Mouse (Mus musculus) heart, embryonic 13.5 days (tissue): Measurements from ENCODE around the gene Hint3. TPM values are rescaled to one million over a fixed set of nuclear protein-coding genes. Genes with fewer than 3 reads are reported as not detected.

Source experiments
- ATAC-seq: fragments of 200-750 bp; cut with Nextera tagmentation; 2 replicates; pipeline ENCODE4 v1.8.0; 2017; ENCODE audit warnings: moderate TSS enrichment; ENCODE audit not compliant: insufficient number of reproducible peaks, low FRiP score, low TSS enrichment; ENCODE audit errors: extremely low read depth
- H3K27ac ChIP-seq: fragments of 300-500 bp; sonication (generic); replicated peaks from 2 replicates; pipeline ENCODE4 v1.5.1; 2015; ENCODE audit warnings: moderate library complexity, mild to moderate bottlenecking, inconsistent platforms
- H3K27me3 ChIP-seq: fragments of 300-500 bp; sonication (generic); replicated peaks from 2 replicates; pipeline ENCODE4 v1.6.1; 2015; ENCODE audit warnings: mild to moderate bottlenecking, inconsistent platforms
- H3K36me3 ChIP-seq: fragments of 300-500 bp; sonication (generic); 2 replicates; pipeline ENCODE4 v1.6.1; 2015; ENCODE audit warnings: mild to moderate bottlenecking, inconsistent platforms
- H3K4me1 ChIP-seq: fragments of 300-500 bp; sonication (generic); 2 replicates; pipeline ENCODE4 v1.6.1; 2015; ENCODE audit warnings: inconsistent platforms
- H3K4me2 ChIP-seq: fragments of 300-500 bp; sonication (generic); 2 replicates; pipeline ENCODE4 v1.6.1; 2015; ENCODE audit warnings: inconsistent platforms, mild to moderate bottlenecking, moderate library complexity
- H3K4me3 ChIP-seq: fragments of 300-500 bp; sonication (generic); 2 replicates; pipeline ENCODE4 v1.5.1; 2015; ENCODE audit warnings: moderate library complexity, mild to moderate bottlenecking, inconsistent platforms
- H3K9ac ChIP-seq: fragments of 300-500 bp; sonication (generic); 2 replicates; pipeline ENCODE4 v1.6.1; 2015; ENCODE audit warnings: inconsistent platforms, mild to moderate bottlenecking, moderate library complexity
- H3K9me3 ChIP-seq: fragments of 300-500 bp; sonication (generic); 2 replicates; pipeline ENCODE4 v1.6.1; 2016; ENCODE audit warnings: inconsistent platforms
- WGBS: fragments of 180-500 bp; shearing (Covaris S2); methylation state at CpG from one replicate; pipeline ENCODE4 v1.1.7; 2015; ENCODE audit warnings: mixed read lengths; 5-methylcytosine and 5-hydroxymethylcytosine counted together
- polyA plus RNA-seq: library from polyadenylated mRNA; unstranded; fragments of >200 nt; fragmentation: Nextera tagmentation; extraction: Ambion mirVana; gene quantifications from 2 replicates; pipeline ENCODE4 v1.2.1, GENCODE M21; 2015

The Hint3 gene
- polyA plus RNA-seq, 1 experiment from 2014 or later: 25.2 TPM

DNA sequence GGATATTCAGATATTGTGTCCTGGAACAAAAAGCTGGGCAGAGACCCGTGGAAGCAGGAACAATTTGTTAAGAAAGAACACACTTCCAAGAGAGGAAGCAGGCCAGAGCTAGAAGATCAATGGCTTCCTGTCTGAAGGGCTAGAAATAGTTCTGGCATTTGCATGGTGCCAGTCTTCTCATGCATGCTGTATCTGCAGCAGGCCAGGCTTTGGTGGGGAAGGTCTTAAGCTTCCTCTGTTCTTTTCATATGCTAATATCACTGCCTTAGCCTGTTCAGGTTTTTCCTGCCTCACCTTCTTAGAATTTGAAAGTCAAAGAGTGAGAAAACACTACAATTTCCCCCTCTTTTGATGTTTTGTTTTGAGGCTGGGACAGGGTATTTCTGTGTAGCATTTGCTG, 1.9 kb downstream of the Hint3 start:
- Histone ChIP-seq H3K27me3 (no peaks in the 10 kb centered on the region), H3K4me3 (no peak overlapping the region), H3K27ac (no peak overlapping the region), H3K9ac (no peak overlapping the region), H3K9me3 (no peaks in the 10 kb centered on the region), H3K36me3 (no peaks in the 10 kb centered on the region), H3K4me2 (no peak overlapping the region), H3K4me1 (peaks cover 8% of the 10 kb centered on the region; the same call in 1 of the 2 replicates)
- ATAC-seq: no peak
- WGBS: 33% methylated on average over 1 of the region's 1 CpGs

DNA sequence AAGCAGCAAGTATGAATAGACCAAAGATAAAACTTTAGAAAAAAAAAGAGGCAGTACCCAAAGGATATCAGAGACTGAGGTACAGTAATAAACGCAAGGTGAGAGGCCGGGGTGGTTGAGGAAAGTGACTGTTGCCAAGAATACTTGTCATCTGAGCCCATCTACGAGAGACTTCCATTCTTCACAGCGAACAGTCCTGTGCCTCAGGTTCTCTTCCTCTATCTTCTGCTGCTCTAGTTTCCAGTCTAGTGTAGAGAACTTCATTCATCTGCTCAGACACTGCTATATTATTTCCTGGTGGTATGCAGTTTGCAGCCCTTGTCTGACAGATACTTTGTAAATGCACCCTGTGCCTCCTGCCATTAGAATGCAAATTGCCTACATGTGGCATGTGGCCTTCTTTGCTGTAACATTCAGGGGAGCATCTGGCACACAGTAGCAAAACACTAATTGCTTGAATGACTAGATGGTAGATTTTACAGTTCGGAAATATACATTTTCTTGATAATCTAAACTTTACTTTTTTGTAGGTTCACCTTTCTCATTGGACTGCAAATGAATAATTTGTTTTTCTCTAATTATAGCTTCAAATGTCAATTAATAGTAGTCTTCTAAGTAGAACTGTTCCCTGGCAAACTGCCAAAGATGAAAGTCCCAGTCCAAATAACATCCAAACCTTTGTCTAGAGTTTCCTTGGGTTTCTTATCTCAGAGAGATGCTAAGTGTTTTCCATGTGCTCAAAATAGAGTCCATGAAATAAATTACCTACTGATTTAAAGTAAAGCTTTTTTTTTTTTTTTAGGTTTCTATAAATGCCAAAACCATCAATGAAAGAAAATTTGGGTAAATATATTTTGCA, 5.0 kb downstream of the Hint3 start:
- Histone ChIP-seq H3K27me3 (0 out of 2 replicates have a peak, but pooled peaks cover 4% of the 10 kb centered on the region), H3K4me2 (no peak overlapping the region), H3K9me3 (no peaks in the 10 kb centered on the region), H3K4me1 (peaks cover 8% of the 10 kb centered on the region; the same call in 1 of the 2 replicates), H3K27ac (no peak overlapping the region), H3K4me3 (no peak overlapping the region), H3K36me3 (no peaks in the 10 kb centered on the region), H3K9ac (no peak overlapping the region)
- ATAC-seq: no peak
- WGBS: 63% methylated on average over 5 of the region's 5 CpGs

DNA sequence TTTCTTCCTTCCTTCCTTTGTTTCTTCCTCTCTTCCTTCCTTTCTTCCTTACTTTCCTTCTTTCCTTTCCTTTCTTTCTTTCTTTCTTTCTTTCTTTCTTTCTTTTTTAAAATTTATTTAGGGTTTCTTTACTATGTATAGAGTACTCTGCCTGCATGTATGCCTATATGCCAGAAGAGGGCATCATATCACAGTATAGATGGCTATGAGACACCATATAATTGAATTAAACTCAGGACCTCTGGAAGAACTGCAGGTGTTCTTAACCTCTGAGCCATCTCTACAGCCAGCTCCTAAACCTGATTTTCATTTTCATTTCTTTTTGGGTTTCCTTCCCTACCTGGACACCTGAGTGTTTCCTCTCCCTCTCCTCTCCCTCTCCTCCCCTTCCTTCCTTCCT, 6.5 kb downstream of the Hint3 start:
- H3K9ac ChIP-seq: no peak overlapping the region
- ATAC-seq: no peak
- 0 out of 2 replicates have a peak, but pooled peaks cover 4% of the 10 kb centered on the region for H3K27me3 ChIP-seq

DNA sequence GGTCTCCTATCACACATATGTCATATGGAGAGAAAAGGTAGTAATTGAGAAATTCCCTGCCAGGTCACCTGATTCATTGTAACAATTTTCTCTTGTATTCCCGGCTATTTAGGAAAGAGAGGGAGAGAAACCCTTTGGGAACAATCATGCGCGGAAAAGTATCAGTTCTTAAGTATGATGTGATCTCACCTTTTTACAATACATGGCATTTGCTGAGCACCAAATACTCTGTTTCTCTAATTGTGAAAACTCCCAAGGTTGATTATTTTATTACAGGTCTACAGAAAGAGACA, 10.6 kb downstream of the Hint3 start:
- Histone ChIP-seq H3K27ac (no peak overlapping the region), H3K9ac (peak overlapping the region; percentile 78), H3K36me3 (0 out of 2 replicates have a peak, but pooled peaks cover 2% of the 10 kb centered on the region), H3K9me3 (no peaks in the 10 kb centered on the region), H3K4me3 (peak overlapping the region; percentile 72), H3K4me2 (peak overlapping the region; percentile 83), H3K4me1 (peaks cover 10% of the 10 kb centered on the region), H3K27me3 (0 out of 2 replicates have a peak, but pooled peaks cover 4% of the 10 kb centered on the region)
- WGBS: 42% methylated on average over 3 of the region's 3 CpGs
- ATAC-seq: no peak

More for the DNA sequence above, 6.5 kb downstream of the Hint3 start:
- Histone ChIP-seq H3K27ac (no peak overlapping the region), H3K36me3 (no peaks in the 10 kb centered on the region), H3K4me1 (peaks cover 10% of the 10 kb centered on the region; the same call in 1 of the 2 replicates), H3K4me3 (no peak overlapping the region), H3K4me2 (no peak overlapping the region), H3K9me3 (no peaks in the 10 kb centered on the region)

DNA sequence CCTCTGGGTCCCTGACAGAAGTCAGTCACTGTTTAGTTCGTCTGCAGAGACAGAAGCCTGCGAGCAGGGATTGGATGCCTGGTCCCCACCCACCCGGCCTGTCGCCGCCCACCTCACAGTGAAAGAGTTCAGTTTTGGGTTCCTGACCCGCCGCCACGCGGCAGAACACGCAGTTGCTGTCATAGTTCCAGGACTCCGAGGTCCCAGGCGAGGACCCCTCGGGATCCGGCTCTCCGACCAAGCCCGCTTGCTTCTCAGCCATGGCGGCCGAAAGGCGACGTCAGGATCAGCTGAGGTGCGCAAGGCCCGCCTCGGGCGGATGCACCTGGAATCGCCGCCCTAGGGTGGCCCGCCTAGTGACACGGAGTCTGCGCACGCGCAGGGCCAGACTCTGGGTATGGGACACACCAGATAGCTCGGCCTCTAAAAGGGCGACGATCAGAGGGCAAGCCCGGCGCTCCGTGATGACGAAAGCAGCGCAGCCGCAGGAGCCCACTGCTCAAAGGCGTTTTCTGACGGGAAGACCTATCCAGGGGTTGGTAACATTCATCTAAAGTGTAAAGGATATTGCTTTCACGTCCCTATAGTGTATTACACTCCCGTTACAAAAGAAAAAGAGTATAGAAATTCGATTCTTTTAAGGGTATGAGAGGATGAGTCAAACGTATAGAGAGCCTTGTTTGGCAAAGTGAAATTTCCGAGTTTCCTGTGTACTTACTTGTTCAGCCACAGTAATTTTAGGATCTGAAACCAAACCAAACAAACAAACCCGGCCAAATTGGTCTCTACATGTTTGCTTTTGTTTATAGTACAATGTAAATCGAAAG, 11.1 kb downstream of the Hint3 start:
- Histone ChIP-seq H3K27ac (peak overlapping the region; percentile 98), H3K4me1 (peaks cover 10% of the 10 kb centered on the region), H3K9me3 (no peaks in the 10 kb centered on the region), H3K27me3 (0 out of 2 replicates have a peak, but pooled peaks cover 4% of the 10 kb centered on the region), H3K4me2 (peak overlapping the region; percentile 83), H3K36me3 (peaks cover 4% of the 10 kb centered on the region; the same call in 1 of the 2 replicates), H3K9ac (peak overlapping the region; percentile 87), H3K4me3 (peak overlapping the region; percentile 72)
- WGBS: 2% methylated on average over 49 of the region's 49 CpGs
- ATAC-seq: peak; percentile 98

DNA sequence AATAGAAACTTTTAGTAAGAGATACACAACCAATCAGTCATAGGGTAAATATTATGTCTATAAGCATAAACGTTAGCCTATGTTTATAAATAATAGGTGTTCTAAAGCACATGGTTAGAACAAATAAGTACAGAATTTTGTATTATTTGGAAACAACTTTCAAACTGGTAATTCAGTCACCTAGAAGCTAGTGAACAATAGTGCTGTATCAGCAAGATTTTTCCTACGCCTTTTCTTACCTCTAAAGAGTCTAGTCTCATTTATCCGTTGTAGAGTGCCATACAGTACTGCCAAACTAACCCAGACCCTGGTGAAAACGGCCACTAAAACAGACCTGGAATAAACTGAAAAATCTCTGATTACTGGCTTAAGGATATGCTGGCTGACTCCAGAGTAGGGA, 16.4 kb downstream of the Hint3 start:
- ATAC-seq: no peak
- no peak overlapping the region for H3K4me2 ChIP-seq
- no peak overlapping the region for H3K4me3 ChIP-seq
- no peak overlapping the region for H3K9ac ChIP-seq
- no peaks in the 10 kb centered on the region for H3K27me3 ChIP-seq
- WGBS: 80% methylated on average over 4 of the region's 4 CpGs
- H3K27ac ChIP-seq: no peak overlapping the region
- no peaks in the 10 kb centered on the region for H3K9me3 ChIP-seq
- peaks cover 8% of the 10 kb centered on the region for H3K4me1 ChIP-seq
- H3K36me3 ChIP-seq: peaks cover 30% of the 10 kb centered on the region

DNA sequence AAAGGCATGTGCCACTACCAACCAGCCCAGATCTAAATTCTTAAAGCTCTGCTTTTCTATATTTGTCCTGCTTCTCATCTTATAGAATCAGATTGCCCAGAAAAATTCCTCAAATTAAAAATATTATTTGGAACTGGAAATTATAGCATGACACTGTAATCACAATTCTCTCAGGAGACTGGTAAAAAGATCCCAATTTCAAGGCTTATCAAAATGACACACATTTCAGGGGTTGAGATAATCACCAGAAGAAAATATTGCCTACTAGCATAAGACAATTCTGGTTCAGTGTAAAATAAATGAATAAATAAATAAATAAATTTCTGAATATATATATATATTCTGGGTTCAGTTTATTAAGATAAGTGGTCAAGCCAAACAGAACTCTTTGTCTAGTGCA, 19.8 kb downstream of the Hint3 start:
- H3K4me1 ChIP-seq: no peaks in the 10 kb centered on the region
- ATAC-seq: no peak
- H3K9ac ChIP-seq: no peak overlapping the region
- no peaks in the 10 kb centered on the region for H3K9me3 ChIP-seq
- peaks cover 51% of the 10 kb centered on the region for H3K36me3 ChIP-seq
- no peak overlapping the region for H3K27ac ChIP-seq
- no peaks in the 10 kb centered on the region for H3K27me3 ChIP-seq
- H3K4me2 ChIP-seq: no peak overlapping the region
- no peak overlapping the region for H3K4me3 ChIP-seq

DNA sequence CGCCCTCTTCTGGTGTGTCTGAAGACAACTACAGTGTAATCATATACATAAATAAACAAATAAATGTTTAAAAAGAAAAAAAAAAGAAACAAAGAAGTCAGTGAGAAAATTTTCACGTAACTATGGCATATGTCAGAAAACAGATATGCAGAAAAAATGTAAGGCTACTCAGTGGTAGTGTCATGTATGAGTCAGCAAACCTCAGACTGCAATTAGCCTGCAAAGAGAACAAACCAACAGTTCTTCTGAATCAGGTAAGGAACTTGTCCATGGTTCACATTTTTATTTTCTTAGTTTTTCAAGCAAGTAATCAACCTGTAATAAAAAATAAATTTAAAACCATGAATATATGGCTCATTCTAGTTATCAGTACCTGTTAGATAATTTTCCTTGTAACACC, 21.3 kb downstream of the Hint3 start:
- no peak overlapping the region for H3K4me3 ChIP-seq
- H3K9me3 ChIP-seq: no peaks in the 10 kb centered on the region
- H3K9ac ChIP-seq: no peak overlapping the region
- ATAC-seq: no peak
- no peaks in the 10 kb centered on the region for H3K27me3 ChIP-seq
- H3K4me2 ChIP-seq: no peak overlapping the region
- H3K4me1 ChIP-seq: no peaks in the 10 kb centered on the region
- H3K27ac ChIP-seq: no peak overlapping the region
- WGBS: 67% methylated on average over 2 of the region's 2 CpGs
- H3K36me3 ChIP-seq: peaks cover 45% of the 10 kb centered on the region

DNA sequence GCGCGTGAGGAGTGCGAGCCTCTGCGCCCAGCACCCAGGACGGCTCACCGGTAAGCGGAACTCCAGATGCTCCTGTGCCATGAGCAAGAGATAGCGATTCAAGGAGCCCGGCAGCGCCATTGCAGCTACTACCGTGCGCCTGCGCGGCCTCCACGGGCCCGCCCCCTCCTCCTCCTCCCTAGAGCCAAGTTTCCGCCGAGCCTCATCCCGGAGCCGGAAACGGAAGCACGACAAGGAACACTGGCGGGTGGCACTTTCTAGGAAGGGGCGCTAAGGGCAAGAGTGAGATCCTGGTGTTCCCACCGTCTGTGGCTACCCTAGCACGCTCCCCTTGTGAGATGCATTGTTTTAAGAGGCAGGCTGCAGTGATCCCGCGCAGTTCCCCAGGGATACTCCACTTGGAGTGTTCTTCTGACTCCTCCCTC, 28.9 kb downstream of the Hint3 start, which contains the start of gene Trmt11:
TSS of gene Trmt11 (minus strand) at position 208 of the 425 bp plus-strand sequence.
- peaks cover 17% of the 10 kb centered on the region for H3K36me3 ChIP-seq
- H3K4me3 ChIP-seq: peak within 1 kb of the TSS; percentile 80
- no peaks in the 10 kb centered on the region for H3K27me3 ChIP-seq
- H3K4me2 ChIP-seq: peak within 1 kb of the TSS; percentile 94
- H3K4me1 ChIP-seq: peaks cover 18% of the 10 kb centered on the region
- no peaks in the 10 kb centered on the region for H3K9me3 ChIP-seq
- under 1% methylated on average over 28 of the region's 28 CpGs for WGBS
- H3K9ac ChIP-seq: peak within 1 kb of the TSS; percentile 92
- peak; percentile 79 for ATAC-seq
- peak within 1 kb of the TSS; percentile 86 for H3K27ac ChIP-seq

DNA sequence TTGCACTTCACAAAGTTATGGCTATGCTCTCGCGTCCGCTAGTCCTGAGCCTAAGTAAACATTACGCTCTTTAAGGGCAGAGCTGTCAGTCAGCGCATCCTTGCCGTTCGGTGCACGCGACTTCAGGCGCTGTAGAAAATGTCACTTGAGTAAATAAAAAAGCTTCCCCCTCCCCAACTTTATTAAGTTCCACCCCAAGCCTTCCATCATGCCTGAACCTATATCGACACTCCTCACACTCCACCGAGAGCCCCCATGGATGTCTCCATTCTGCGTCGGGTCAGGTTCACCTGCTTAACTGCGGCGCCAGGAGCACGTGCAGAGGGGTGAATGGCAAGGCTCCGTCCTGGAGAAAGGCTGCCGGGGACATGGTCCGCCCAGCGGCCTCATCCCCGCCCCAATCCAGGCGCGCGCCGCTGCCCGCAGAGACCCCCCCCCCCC, 29.3 kb downstream of the Hint3 start:
- H3K27ac ChIP-seq: peak overlapping the region; percentile 86
- H3K4me3 ChIP-seq: peak overlapping the region; percentile 80
- peak overlapping the region; percentile 94 for H3K4me2 ChIP-seq
- no peaks in the 10 kb centered on the region for H3K9me3 ChIP-seq
- H3K4me1 ChIP-seq: peaks cover 18% of the 10 kb centered on the region
- peak; percentile 67 for ATAC-seq
- no peaks in the 10 kb centered on the region for H3K27me3 ChIP-seq
- peak overlapping the region; percentile 92 for H3K9ac ChIP-seq
- under 1% methylated on average over 22 of the region's 27 CpGs for WGBS
- peaks cover 19% of the 10 kb centered on the region for H3K36me3 ChIP-seq

DNA sequence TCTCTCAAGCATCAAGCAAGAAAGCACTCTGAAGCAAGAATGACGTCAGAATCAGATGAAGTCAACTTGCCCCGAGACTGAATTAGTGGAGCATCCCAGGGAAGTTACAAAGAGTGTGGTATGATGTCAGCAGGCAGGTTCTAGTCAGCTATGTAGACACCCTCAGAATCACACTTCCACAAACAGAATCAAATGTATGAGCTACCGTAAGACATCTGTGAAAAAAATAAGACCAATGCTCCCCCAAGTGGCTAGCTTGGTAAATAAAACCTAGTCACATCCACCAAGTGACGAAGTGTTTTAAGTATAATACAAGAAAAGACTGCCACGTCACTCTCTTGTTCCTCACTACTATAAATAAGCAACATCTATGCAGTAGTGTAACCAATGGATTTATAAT, 42.4 kb downstream of the Hint3 start:
- peaks cover 72% of the 10 kb centered on the region for H3K36me3 ChIP-seq
- ATAC-seq: no peak

More for the DNA sequence above, 42.4 kb downstream of the Hint3 start:
- WGBS: 57% methylated on average over 5 of the region's 5 CpGs
- Histone ChIP-seq H3K27me3 (no peaks in the 10 kb centered on the region), H3K9ac (no peak overlapping the region), H3K4me2 (no peak overlapping the region), H3K9me3 (no peaks in the 10 kb centered on the region), H3K27ac (no peak overlapping the region), H3K4me3 (no peak overlapping the region), H3K4me1 (no peaks in the 10 kb centered on the region)
